Mouse (Mus musculus) gastrocnemius, adult 18-20 months (tissue): Measurements from ENCODE around the gene Elfn1. TPM values are rescaled to one million over a fixed set of nuclear protein-coding genes. Genes with fewer than 3 reads are reported as not detected.

Experiments
- DNase-seq: peaks from one replicate; pipeline ENCODE4 v3.0.0; 2021; ENCODE audit warnings: low spot score
- long read RNA-seq, 2 experiments: library from polyadenylated mRNA; stranded (forward); transcript quantifications; one replicate each; pipeline ENCODE4 v2.0.0; 2021
- total RNA-seq, 2 experiments: library from RNA; stranded (reverse); gene quantifications; 2 replicates each; pipeline ENCODE4 v1.2.3; 2021

Gene Elfn1
- not detected for total RNA-seq
- long read RNA-seq, experiment 1, result 0 reads
- long read RNA-seq, experiment 2, result 0 reads

DNA sequence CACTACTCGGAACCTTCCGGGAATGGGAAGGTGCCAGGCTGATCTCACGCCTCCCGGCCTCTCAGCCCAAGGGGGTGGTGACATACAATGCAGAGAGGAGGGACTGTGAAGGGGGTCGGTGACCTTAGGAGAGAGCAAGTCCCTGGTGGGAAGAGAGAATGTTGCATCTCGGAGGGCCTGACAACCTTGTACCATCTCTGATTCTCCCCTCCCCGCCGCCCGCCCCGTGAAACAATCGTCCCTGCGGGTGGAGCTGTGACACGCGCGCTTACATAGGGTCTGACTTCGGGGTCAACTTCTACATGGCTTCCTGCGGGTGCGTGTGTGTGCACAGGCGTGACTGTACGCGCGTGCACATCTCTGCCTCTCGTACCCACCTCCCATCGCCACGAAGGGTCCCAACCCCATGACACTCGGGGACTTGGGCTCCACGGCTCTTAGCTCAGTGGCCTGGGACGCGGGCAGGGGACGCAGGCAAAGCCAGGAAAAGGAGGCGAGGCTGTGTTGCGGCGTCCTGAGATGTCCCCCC, at the start of gene Elfn1:
Elfn1 (plus strand) TSS at position 230 of the 529 bp plus-strand sequence.
- DNase-seq, result no peak

DNA sequence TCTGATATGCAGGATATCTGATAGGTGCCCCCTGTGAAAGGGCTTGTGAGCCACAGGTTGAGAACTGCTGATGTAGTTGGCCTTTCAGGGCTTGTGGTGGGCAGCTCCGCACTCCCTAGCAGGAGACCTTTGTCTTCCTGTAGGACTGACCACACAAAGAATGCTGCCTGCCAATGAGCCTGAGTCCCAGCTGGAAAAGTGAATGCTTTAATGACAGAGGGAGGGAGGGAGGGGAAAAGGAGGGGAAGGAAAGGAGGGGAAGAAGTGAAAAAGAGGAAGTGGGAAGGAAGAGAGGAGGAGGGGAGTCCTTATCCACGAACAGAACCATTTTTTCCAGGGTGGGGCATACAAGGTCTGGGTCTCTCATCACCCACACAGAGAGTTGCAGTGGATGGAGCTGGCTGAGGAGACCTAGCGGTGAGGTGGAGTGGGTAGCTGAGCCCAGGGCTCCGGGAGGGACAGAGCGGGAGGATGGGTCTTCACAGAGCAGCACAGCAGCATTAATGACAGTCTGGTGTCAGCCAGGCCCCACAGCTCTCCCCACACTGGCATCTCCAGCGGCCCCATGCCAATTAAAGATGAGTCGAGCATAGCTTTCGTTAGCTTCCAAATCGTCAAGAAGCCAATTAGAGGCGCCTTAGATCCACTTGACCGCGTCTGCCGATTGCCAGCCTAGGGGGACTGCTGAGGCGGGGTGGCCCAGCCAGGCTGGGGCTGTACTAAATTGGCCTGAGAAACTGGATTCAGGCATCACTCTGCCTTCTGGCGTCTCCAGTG, 47.2 kb upstream of the Elfn1 start:
- no peak for DNase-seq

DNA sequence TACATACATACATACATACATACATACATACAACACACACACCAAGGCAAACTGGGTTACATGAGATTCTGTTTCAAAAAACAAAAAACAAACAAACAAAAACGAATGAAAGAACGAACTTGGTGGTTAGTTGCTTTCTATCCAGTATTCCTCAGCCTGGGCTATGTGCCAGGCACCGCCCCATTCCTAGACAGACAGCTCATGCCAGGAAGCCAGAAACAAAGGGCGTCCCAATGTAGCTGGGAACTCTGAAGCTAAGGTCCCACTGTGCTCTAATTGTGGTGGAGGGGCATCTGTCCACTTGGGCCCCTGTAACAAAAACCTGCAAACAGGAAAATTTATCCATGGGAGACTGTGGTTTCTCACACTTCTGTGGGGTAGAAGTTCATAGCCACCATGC, 45.0 kb upstream of the Elfn1 start:
- DNase-seq, result peak; percentile 4

DNA sequence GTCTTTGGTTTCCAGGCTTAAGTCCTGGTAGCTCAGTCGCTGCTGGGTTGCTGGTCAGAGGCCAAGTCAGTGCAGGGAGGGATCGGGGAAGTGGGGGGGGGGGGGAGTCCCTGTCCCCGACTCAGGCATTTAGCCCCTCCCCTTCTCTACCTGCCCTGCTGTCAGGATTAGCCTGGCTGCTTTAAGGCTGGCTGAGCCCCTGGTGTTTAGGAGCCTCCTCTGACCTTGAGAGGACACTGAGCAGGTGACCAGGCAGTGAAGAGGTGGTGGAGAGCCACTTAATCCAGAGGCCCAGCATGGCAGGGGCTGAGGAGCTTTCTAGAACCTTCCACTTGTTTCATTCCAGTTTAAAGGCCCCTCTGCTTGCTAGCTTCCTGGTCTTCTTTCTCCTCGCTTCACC, 36.9 kb upstream of the Elfn1 start:
- no peak for DNase-seq

GRCm38 (mm10) chr5:139871526-139871925, 36.2 kb upstream of the Elfn1 start:
- DNase-seq, result no peak

- no peak for DNase-seq
These were observed 30.2 kb upstream of the Elfn1 start for GRCm38 (mm10) chr5:139877563-139877962.

- DNase-seq, result no peak
These were observed 28.0 kb upstream of the Elfn1 start for GRCm38 (mm10) chr5:139879694-139880093.

DNA sequence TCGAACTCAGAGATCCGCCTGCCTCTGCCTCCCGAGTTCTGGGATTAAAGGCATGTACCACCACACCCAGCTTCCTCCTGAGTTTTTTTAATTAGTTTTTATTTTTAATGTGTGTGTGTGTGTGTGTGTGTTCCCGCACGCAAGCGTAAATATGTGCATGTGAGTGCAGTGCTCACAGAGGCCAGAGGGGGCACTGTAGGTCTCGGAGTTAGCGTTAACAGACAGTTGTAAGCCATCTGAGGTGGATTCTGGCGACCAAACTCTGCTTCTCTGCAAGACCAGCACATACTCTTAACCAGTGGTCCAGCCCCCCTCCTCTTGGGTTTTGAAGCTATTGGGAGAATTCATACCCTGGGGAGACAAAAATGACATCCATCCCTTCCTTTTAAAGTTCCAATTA, 26.6 kb upstream of the Elfn1 start:
- DNase-seq, result no peak

- DNase-seq, result no peak
These were observed 19.1 kb upstream of the Elfn1 start for GRCm38 (mm10) chr5:139888624-139889023.

DNA sequence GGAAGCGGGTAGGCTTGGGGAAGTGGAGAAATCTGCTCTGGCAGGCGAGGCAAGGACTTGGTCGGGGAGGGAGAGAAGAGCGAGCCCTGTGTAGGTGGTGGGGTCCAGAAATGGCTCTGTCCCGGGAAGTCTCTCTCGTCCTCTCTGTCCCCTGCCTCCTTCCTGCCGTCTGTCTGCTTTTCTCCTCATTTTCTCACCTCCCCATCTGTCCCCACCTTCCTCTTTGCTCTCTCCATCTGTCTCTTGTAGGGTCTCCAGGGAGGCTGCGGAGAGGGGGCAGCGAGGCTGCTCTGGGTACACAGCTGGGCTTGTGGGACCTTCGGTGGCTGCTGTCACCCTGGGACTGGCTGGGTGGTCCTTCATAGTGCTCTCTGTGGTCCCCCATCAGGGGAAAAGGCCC, 18.4 kb upstream of the Elfn1 start:
- DNase-seq, result no peak

DNA sequence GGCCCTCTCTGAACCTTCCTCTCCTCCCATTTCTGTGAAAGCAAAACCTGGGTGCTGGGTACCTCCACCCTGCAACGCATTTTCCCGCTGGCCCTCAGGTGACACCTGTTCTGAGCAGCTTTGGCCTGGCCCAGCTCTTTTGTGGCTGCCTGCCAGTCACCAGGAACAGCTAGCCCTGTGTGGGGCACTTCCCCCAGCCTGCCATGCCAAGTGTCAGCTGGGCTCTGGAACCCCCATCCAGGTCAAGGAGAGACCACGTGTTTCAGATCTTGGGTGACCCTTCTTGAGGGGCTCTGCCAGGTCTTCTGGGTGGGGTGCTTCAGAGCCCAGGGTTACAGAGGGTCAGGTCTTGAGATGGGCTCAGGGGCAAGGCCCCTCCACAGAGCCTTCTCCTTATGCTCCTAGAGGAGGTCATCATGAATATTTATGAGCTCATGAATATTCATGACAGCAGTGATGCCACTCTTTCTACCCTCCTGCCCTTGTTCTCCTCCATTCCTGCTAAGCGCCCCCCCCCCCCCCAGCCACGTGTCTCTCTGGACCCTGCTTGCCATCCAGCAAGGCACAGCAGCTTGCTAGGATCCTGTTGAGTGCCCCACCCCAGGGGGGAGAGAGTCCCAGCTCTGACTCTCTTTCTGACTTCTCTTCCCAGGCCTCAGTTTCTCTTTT, 15.3 kb upstream of the Elfn1 start:
- no peak for DNase-seq

GRCm38 (mm10) chr5:139892995-139893345, 14.8 kb upstream of the Elfn1 start:
- no peak for DNase-seq

- peak; percentile 31 for DNase-seq
These were observed 13.7 kb upstream of the Elfn1 start for GRCm38 (mm10) chr5:139894025-139894508.

GRCm38 (mm10) chr5:139899044-139899443, 8.7 kb upstream of the Elfn1 start:
- DNase-seq, result no peak

DNA sequence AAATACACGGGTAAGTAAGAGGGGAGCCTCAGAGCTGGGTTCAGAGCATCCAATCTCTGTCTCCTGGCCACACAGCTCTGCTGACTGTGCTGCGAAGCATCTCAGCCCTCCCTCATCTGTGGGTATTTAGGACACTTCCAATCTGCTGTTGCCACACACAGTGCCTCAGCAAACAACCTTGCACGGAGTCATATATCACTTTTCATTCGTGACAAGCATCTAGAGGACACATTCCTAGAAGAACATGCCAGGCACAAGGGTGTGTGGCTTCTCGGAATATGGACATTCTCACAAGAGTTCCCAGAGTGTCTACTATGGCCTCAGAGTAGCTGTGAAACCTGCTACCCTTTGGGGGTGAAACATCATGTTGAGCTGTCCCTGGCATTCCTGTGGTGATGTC, 2.6 kb upstream of the Elfn1 start:
- no peak for DNase-seq

DNA sequence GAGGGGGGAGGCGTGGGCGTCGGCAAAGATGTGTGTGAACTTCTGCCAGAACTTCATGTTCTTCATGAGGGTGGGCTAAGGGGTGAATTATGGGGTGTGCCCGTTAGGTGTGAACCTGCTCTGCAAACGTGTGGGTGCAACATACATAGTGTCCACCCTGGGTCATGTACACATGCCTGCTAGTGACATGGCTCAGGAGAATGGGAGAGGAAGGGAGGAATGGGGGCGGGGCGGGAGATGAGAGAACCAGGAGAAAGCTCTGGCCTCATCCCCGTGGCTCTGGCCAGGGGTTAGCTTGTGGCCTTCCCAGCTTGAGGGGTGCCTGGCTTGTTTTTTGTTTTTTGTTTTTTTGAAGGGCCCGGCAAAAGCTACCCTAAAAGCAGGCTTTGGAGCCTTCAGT, 1.2 kb upstream of the Elfn1 start:
- DNase-seq, result no peak

DNA sequence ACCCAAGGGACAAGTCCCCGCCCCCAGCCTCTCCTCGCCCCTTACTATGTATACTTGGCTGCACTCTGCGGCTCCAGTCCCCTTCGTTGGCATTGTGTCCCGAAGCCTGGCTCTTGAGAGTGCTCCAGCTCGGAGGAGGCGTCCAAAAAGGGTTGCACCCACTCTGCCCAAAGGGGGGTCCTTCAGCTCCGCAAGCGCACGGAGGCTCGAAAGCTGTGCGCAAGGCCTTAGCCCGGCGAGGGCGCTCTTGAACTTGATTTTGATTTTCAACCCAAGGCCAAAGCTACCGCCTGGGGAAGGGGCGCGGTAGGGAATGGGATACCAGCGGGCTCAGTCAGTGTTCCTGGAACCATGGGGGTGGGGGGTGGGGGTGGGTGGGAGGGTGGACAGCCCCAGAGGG, 502 bp upstream of the Elfn1 start:
- DNase-seq, result peak; percentile 24

GRCm38 (mm10) chr5:139908243-139908810, 584 bp downstream of the Elfn1 start:
- no peak for DNase-seq

GRCm38 (mm10) chr5:139908811-139909627, 1.3 kb downstream of the Elfn1 start:
- DNase-seq, result no peak

GRCm38 (mm10) chr5:139909710-139910550, 2.2 kb downstream of the Elfn1 start:
- DNase-seq, result no peak
